Mouse (Mus musculus) WW6 (cell line): Measurements from ENCODE around the gene Spo11.
A peak's percentile ranks its signal among the peaks of the same experiment; 100 is the strongest.

Experiments used
- DNase-seq: peaks from one replicate; pipeline ENCODE4 v3.0.0-alpha.2; 2013; ENCODE audit warnings: low read depth, low spot score

Spo11 gene

DNA sequence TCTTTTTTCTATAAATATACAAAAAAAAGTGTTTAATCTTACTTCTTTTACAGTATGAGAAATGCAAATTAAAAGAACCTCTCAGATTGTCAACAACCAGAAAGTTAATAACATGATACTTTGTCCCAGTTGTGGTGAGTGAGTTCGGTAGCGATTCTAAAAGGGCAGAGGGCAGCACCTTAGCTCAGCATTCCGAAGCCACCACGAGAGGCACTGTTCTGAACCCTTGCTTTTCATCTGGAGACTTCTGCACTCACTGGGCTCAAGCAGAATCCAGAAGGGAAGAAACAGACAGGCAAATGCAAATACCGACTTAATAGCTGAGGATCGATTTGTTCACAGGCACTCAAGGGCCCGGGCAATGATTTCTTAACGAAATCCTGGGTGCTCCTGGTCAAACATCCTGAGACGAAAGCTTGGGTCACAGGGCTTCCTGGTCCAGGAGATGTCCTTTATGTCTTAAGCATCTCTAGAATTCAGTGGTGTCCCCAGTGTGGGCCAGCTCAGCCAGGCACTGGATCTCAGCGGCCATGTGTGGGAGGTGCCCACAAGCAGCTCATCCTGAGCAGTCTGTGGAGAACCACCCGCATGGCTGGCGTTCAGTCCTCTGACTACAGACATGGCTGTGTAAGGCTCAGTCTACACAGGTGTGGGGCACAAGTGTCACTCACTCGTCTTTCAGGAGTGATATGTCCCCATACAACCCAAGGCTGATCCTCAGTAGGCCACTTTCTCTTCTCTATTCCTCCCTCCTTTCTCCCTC, 18.3 kb upstream of the Spo11 start:
- DNase-seq: no peak

DNA sequence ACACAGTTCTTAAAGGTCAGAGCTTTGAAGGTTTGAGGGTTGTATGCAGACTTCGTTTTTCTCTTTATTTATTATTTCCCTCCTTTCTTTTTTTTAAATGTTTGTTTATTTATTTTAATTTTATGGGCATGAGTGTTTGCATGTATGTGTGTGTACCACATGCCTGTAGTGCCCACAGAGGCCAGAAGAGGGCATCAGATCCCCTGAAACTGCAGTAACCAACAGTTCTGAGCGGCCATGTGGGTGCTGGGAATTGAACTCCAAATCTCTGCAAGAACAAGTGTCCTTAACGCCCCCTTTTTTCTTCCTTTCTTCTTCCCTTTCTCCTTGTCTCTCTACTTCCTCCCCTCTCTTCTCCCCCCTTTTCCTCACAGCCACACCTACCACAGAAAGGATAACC, 17.1 kb upstream of the Spo11 start:
- DNase-seq: no peak

- no peak for DNase-seq
These were observed 16.3 kb upstream of the Spo11 start for GRCm38 (mm10) chr2:172961211-172961610.

DNA sequence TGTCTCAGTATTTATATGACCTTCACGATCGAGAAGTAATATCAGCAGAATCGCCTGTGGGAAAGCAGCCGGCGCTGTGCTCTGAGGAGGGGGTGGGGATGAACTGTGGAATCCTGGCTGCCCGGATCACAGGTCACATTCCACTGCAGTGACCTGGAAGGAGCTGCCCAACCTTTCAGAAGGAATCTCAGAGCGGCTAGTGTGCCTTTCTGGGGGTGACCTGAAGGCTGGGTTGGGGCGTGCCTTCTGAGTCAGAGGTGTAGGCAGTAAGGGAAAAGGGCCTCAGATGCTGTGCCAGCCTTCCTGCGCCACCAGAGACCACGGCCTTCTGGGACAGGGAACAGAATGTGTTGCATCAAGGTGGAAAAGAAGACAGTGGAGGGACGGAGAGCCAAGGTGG, 12.3 kb upstream of the Spo11 start:
- no peak for DNase-seq

DNA sequence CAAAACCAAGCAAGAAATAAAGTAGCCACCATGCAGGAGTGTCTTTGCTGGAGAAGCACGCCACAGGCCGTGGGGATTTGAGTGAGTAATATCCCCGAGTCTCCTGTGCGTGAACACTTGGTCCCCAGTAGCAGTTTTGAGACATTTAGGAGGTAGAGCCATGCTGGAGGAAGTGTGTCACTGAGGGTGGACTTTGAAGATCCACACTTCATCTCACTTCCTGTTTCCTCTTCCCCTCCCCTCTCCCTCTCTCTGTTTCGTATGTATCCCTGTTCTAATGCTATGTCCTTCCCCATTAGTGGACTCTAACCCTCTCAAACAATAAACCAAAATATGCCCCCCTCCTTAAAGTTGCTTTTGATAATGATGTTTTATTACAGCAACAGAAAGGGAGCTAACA, 11.0 kb upstream of the Spo11 start:
- DNase-seq: no peak

DNA sequence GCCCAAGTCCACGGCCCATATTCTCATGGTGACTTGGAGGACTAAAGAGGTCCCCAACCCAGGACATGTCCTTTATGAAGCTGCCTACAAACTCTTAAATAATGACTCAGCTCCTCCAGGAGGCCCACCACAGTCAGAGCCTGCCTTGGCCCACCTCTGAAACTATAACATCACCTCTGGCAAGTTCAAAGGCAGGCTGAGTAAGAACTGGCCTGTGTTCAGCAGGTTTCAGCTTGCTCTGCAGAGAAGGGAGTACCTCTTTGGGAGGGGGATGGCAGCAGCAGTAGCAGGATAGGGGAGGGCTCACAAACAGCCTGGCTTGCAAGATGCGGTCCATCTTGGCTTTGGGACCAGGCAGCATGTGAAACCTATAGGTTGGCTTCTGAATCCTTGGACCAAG, 5.6 kb upstream of the Spo11 start:
- no peak for DNase-seq

DNA sequence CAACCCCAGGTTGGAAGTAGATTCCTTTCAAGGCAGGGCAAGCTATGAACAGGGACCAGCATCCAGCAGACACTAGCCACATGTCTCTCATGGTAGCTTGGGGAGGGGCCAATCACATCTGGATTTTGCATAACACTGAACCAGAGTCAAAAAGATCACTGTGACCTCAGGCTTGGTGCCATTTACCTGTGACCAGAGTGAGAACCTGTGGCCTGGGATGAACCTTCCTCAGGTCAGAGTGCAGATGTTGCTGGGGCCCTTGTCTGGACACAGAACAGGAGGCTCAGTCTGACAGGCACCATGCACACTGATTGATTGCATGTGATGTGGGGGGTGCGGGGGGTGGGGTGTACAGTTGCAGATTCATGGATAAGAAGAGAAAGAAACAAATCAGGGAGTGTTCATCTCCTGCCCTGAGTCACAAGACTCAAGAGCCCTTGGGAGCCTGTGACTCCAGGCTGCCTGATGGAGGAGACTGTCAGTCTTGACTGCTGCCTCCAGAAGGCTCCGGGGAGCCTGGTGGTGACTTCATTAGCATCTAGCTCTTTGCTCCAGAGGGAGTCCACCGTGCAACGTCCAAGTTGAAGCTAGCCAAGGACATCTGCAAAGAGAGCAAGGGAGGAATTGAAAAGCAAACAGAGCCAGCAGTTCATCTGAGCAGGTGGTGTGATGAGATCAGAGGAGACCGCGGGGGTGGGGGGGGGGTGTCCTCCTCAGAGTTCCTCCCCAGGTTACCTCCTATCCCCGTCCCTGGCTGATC, 3.5 kb upstream of the Spo11 start:
- no peak for DNase-seq

- DNase-seq: no peak
These were observed 2.8 kb upstream of the Spo11 start for GRCm38 (mm10) chr2:172974701-172975100.

- DNase-seq: no peak
These were observed 2.3 kb upstream of the Spo11 start for GRCm38 (mm10) chr2:172975159-172975558.

DNA sequence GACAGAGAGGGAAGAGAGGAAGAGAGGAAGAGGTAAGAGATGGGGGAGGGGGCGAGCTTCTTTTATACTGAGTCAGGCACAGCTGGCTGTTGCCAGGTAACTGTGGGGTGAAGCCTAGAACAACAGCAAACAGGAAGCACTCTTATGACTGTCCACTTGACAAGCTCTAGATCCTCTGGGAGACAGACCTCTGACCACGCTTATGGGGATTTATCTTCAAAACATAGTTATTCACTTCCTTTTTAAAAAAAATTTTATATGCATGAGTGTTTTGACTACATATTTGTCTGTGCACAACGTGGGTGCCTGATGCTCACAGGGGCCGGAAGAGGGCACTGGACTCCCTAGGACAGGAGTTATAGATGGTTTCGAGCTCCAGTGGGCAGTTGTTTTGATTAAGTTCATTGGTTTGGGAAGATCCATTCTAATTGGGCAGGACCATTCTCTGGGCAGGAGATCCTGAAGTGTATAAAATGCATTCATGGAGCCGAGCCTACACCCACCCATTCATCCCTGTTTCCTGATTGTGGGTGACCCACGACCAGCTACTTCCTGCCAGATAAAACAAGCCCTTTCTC, 750 bp upstream of the Spo11 start:
- no peak for DNase-seq

DNA sequence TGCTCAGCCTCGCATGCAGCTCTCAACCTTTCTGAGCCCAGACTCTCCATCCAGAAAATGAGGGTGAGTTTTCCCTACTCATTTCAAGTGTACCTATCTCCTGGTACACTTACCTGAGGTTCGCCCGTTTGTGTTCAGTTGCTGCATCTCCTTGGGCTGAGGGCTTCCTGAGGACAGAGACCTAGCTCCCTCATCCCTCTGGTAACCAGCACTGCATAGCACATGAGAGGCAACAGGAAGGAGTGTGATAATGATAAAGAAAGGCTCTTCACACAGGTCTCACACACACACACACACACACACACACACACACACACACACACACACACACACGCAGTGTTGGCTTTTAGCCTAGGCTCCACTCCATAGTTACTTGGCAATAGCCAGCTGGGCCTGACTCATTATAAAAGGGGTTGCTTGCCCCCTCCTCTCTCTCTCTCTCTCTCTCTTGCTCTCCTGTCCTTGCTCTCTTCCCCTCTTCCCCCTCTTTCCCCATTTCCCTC, 682 bp downstream of the Spo11 start:
- no peak for DNase-seq

DNA sequence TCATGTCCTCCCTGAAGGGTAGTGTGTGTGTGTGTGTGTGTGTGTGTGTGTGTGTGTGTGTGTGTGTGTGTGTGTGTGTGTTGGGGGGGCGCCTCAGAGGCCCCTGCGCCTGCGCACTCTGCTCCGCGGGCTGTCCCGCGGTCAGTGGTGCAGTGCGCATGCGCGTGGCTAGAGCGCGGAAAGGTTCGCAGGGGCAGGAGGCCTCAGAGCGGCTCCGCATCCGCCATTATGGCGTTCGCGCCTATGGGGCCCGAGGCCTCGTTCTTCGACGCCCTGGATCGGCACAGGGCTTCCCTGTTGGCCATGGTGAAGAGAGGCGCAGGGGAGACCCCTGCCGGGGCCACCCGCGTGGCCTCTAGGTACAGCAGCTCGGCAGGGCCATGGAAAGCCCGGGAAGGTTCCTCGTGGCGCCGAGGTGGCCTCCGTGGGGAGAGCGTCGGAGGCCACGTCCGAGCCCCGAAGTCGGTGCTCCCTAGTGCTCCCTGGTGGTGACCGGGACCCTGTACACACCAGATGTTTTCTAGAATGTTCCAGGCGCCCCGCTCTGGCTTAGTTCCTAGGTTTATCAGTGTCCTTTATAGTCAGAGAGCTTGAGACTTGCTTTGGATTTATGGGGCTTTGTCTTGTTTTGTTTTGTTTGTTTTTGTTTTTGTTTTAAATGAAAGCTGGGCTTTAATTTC, 2.3 kb downstream of the Spo11 start:
- DNase-seq: no peak

DNA sequence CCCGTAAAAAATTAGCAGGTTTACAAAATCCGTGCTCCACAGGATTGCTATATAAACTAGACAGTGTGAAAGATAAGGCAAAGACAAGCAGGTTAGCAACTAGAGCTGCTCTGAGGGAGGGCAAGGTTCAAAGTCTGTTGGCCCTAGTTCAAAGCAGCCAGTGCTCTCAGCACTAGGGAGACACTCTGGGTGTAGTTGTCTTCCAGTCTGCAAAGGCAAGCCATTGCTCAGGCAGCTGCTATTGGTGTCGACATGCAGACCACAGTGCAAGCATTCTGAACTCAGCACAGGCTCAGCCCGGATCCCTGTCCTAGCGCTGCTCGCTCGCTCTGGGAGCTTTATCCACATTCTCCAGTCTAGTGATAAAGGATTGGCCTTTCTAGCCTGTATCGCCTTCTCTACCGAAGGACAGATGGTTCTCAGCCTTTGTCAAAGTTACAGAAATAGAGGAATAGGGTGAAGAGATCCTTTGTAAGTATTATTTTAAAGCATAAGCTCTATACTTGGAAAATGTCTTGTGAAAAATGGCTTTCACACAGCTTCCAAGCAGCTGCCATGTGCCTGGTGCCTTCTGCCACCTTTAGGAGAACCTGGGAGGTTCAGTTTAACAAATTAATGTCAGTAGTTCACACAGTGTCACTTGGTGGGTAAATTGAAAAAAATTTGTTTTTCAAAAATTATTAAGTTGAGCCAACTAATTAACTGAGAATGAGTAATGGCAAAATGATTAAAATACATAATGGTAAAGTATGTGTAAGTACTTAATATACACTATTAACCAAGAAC, 5.5 kb downstream of the Spo11 start:
- DNase-seq: no peak

DNA sequence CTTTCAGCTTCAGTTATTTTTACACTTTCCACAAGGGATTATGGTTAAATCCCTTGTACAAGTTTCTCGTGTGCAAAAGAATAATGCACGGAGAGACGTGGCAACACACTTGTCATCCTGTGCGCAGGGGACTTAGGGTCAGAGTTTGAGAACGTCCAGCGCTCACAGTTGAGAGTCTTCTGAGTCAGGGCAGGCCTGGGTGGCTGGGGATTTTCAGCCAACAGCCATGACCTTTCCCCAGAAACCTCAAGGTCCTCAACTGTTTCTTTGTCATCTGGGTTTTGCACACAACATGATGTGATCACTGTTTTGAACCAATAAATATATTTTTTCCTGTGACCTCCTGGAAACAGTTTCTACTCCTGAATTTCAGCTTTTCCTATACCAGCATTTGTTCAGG, 12.7 kb downstream of the Spo11 start:
- DNase-seq: no peak

DNA sequence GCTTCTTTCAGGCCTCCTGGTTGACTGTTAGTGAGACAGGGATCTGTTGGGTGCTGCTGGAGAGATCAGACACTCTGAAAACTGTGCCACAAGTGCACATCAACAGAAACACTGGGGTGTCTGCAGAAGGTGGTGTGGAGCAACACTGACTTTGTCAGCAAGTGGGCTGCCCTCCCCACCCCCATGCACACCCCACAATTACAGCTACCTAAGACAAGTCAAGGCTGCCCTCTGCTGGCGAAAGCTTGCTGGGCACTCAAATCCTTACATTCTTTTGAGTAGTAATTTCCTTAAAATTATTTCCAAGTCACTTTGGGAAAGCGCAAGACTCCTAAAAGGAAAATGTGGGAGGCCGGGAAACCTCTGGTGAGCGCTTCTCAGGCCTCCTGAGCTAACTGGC, 18.7 kb downstream of the Spo11 start:
- DNase-seq: no peak

DNA sequence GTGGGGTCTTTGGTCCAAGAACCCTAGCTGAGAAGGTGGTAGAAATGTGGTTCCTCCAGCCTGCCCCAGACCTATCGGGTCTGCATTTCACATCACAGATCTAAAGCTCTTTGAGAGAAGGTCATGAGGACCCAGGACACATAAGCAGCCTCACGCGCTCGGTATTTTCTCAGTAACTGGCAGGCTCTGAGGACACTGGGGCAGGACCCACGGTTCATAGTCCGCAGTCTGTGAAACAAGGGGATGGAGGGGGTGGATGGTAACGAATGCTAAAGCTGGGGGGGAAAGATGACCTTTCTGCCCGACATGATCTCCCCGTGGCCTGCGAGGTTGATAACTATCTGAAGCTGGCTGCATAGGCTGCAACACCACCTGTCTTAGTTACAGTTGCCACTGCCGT, 20.2 kb downstream of the Spo11 start:
- no peak for DNase-seq

- DNase-seq: no peak
These were observed 21.0 kb downstream of the Spo11 start for GRCm38 (mm10) chr2:172998478-172998877.

GRCm38 (mm10) chr2:172999630-173000284, 22.3 kb downstream of the Spo11 start, which contains the start of gene Rae1:
Gene Rae1 (plus strand): TSS chr2:173000117.
- peak; percentile 97 for DNase-seq

GRCm38 (mm10) chr2:173000285-173000652, 22.8 kb downstream of the Spo11 start:
- DNase-seq: peak; percentile 33

- no peak for DNase-seq
These were observed 23.4 kb downstream of the Spo11 start for GRCm38 (mm10) chr2:173000921-173001320.

DNA sequence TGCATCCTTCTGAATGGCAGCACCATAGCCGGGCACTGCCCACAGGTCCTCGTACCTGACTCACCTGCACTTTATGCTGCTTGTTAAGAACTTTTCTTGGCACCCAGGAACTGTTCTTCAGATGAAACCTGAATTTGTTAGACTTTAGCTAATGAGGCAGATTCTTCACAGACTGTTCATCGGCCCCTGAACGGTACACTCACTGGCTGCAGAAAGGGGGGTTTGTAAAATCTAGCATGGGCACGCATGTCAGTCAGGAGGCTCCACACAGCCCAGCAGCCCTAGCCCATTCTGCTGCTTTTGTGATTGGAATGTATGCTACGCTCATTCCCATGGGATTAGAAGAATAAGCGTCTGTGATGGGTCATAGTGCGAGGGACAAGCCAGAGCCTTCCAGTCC, 26.2 kb downstream of the Spo11 start:
- no peak for DNase-seq
